Mouse (Mus musculus) retina, adult 2 months (tissue): ENCODE data around the gene Gtsf1.
"Not testable (repeated sequence)": the region's sequence is repeated elsewhere in the genome, so short reads cannot be mapped to it uniquely, and the experiment has no call there.

Experiments used
- DNase-seq: peaks from one replicate; pipeline ENCODE4 v3.0.0-alpha.2; 2012; ENCODE audit warnings: low read depth, low spot score

Gene Gtsf1

GRCm38 (mm10) chr15:103430241-103430640 lies at the start of gene Gtsf1:
Gene Gtsf1 (minus strand): TSS chr15:103430470.
- DNase-seq, result no peak

- no peak for DNase-seq
Observed at GRCm38 (mm10) chr15:103479080-103479606, 48.9 kb upstream of the Gtsf1 start.

GRCm38 (mm10) chr15:103473769-103474168 lies 43.5 kb upstream of the Gtsf1 start:
- no peak for DNase-seq

GRCm38 (mm10) chr15:103473182-103473581 lies 42.9 kb upstream of the Gtsf1 start:
- no peak for DNase-seq

GRCm38 (mm10) chr15:103472265-103472664 lies 42.0 kb upstream of the Gtsf1 start:
- no peak for DNase-seq

GRCm38 (mm10) chr15:103471488-103472194 lies 41.4 kb upstream of the Gtsf1 start:
- DNase-seq, result no peak

- DNase-seq, result no peak
Observed at GRCm38 (mm10) chr15:103462539-103463261, 32.4 kb upstream of the Gtsf1 start.

- DNase-seq, result no peak
Observed at GRCm38 (mm10) chr15:103454449-103454848, 24.2 kb upstream of the Gtsf1 start.

GRCm38 (mm10) chr15:103453551-103454218 lies 23.4 kb upstream of the Gtsf1 start, which contains the start of gene Nckap1l:
Gene Nckap1l (plus strand): TSS chr15:103453794.
- no peak for DNase-seq

- no peak for DNase-seq
Observed at GRCm38 (mm10) chr15:103448369-103448768, 18.1 kb upstream of the Gtsf1 start, which contains the start of gene Gtsf2. Gene Gtsf2 (minus strand): TSS chr15:103448469.

- not testable (repeated sequence) for DNase-seq
Observed at GRCm38 (mm10) chr15:103445966-103446365, 15.7 kb upstream of the Gtsf1 start.

- DNase-seq, result no peak
Observed at GRCm38 (mm10) chr15:103427017-103427416, 3.3 kb downstream of the Gtsf1 start.

- not testable (repeated sequence) for DNase-seq
Observed at GRCm38 (mm10) chr15:103405586-103405985, 24.7 kb downstream of the Gtsf1 start.

GRCm38 (mm10) chr15:103401361-103401760 lies 28.9 kb downstream of the Gtsf1 start:
- no peak for DNase-seq

- no peak for DNase-seq
Observed at GRCm38 (mm10) chr15:103393577-103393976, 36.7 kb downstream of the Gtsf1 start.

- DNase-seq, result no peak
Observed at GRCm38 (mm10) chr15:103388556-103389145, 41.6 kb downstream of the Gtsf1 start.

GRCm38 (mm10) chr15:103383771-103384488 lies 46.3 kb downstream of the Gtsf1 start:
- no peak for DNase-seq

- no peak for DNase-seq
Observed at GRCm38 (mm10) chr15:103382795-103383406, 47.4 kb downstream of the Gtsf1 start.

- DNase-seq, result no peak
Observed at GRCm38 (mm10) chr15:103382075-103382474, 48.2 kb downstream of the Gtsf1 start.

- DNase-seq, result no peak
Observed at GRCm38 (mm10) chr15:103378665-103379356, 51.5 kb downstream of the Gtsf1 start.
